Mouse (Mus musculus) spleen, adult 2 months (tissue): ENCODE measurements around the gene Slc22a1.

Experiments
- CTCF ChIP-seq: fragments of 200-500 bp; IDR thresholded peaks from 2 replicates; pipeline ENCODE4 v1.5.1; 2011; ENCODE audit warnings: mild to moderate bottlenecking, inconsistent platforms; ENCODE audit not compliant: insufficient read depth, insufficient read length, insufficient replicate concordance; ENCODE audit errors: extremely low read depth
- POLR2A ChIP-seq: fragments of 200-500 bp; IDR thresholded peaks from 2 replicates; pipeline ENCODE4 v1.6.1; 2011; ENCODE audit warnings: low read depth, low read length, inconsistent platforms

DNA sequence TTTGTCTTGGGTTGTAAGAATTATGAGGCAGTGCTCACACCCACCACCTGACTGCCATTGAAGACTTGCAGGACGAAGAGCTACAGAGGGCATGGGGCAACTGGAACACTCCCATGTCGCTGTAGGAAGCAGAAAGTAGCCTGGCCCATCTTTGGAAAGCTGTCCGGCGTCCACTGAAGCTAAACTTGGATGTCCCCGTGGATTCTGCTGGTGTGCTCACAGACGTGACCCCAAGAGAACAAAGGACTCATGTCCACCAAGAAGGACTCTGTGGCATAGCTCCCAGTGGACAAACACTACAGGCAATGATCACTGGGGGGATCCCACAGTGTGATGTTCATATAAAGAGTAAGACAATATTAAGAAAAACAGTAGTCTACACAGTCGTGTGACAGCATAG is 16.8 kb downstream of the Slc22a1 start:
- TF ChIP-seq CTCF: no peak
- TF ChIP-seq POLR2A: no peak
